Mouse (Mus musculus) testis, adult 2 months (tissue): ENCODE data around the gene Mindy4.
"Not testable (repeated sequence)": the region's sequence is repeated elsewhere in the genome, so short reads cannot be mapped to it uniquely, and the experiment has no call there.

Source experiments
- CTCF ChIP-seq: fragments of 200-500 bp; IDR thresholded peaks from 2 replicates; pipeline ENCODE4 v1.5.1; 2012; ENCODE audit warnings: low read depth, mild to moderate bottlenecking, inconsistent platforms, low read length, moderate library complexity; ENCODE audit not compliant: control insufficient read depth, insufficient read depth, insufficient replicate concordance
- POLR2A ChIP-seq: fragments of 200-500 bp; IDR thresholded peaks from 2 replicates; pipeline ENCODE4 v1.6.1; 2012; ENCODE audit warnings: low read depth, mild to moderate bottlenecking, inconsistent platforms, low read length, moderate library complexity; ENCODE audit not compliant: control insufficient read depth

- TF ChIP-seq POLR2A, CTCF: not testable (repeated sequence)
Observed at GRCm38 (mm10) chr6:55187827-55188226, 15.4 kb upstream of the Mindy4 start.
